Mouse (Mus musculus) limb, embryonic 13.5 days (tissue): ENCODE measurements around the gene Usp53. TPM values are rescaled to one million over a fixed set of nuclear protein-coding genes. Genes with fewer than 3 reads are reported as not detected.
A peak's percentile ranks its signal among the peaks of the same experiment; 100 is the strongest.
"Not testable (repeated sequence)": the region's sequence is repeated elsewhere in the genome, so short reads cannot be mapped to it uniquely, and the experiment has no call there.

Experiments used
- ATAC-seq: fragments of 200-750 bp; cut with Nextera tagmentation; 2 replicates; pipeline ENCODE4 v1.8.0; 2017; ENCODE audit warnings: low read depth, moderate number of reproducible peaks, moderate TSS enrichment; ENCODE audit not compliant: low FRiP score
- H3K27ac ChIP-seq: fragments of 300-500 bp; sonication (generic); 2 replicates; pipeline ENCODE4 v1.5.1; 2015; ENCODE audit warnings: inconsistent platforms, mild to moderate bottlenecking, moderate library complexity
- H3K27me3 ChIP-seq: fragments of 300-500 bp; sonication (generic); 2 replicates; pipeline ENCODE4 v1.6.1; 2015; ENCODE audit warnings: mild to moderate bottlenecking, inconsistent platforms
- H3K36me3 ChIP-seq: fragments of 300-500 bp; sonication (generic); 2 replicates; pipeline ENCODE4 v1.6.1; 2015; ENCODE audit warnings: inconsistent platforms, mild to moderate bottlenecking, moderate library complexity
- H3K4me1 ChIP-seq: fragments of 300-500 bp; sonication (generic); 2 replicates; pipeline ENCODE4 v1.6.1; 2015; ENCODE audit warnings: inconsistent platforms
- H3K4me2 ChIP-seq: fragments of 300-500 bp; sonication (generic); replicated peaks from 2 replicates; pipeline ENCODE4 v1.6.1; 2015; ENCODE audit warnings: inconsistent platforms, mild to moderate bottlenecking, moderate library complexity
- H3K4me3 ChIP-seq: fragments of 300-500 bp; sonication (generic); 2 replicates; pipeline ENCODE4 v1.5.1; 2015; ENCODE audit warnings: moderate library complexity, mild to moderate bottlenecking, inconsistent platforms
- H3K9ac ChIP-seq: fragments of 300-500 bp; sonication (generic); 2 replicates; pipeline ENCODE4 v1.6.1; 2015; ENCODE audit warnings: mild to moderate bottlenecking, inconsistent platforms
- H3K9me3 ChIP-seq: fragments of 300-500 bp; sonication (generic); 2 replicates; pipeline ENCODE4 v1.6.1; 2016; ENCODE audit warnings: inconsistent platforms
- WGBS: fragments of 180-500 bp; shearing (Covaris S2); methylation state at CpG from one replicate; pipeline ENCODE4 v1.1.7; 2015; 5-methylcytosine and 5-hydroxymethylcytosine counted together
- polyA plus RNA-seq: library from polyadenylated mRNA; unstranded; fragments of >200 nt; fragmentation: Nextera tagmentation; extraction: Ambion mirVana; gene quantifications from 2 replicates; pipeline ENCODE4 v1.2.1, GENCODE M21; 2015

Usp53 gene
- polyA plus RNA-seq, 1 experiment from 2014 or later = 6.7 TPM

DNA sequence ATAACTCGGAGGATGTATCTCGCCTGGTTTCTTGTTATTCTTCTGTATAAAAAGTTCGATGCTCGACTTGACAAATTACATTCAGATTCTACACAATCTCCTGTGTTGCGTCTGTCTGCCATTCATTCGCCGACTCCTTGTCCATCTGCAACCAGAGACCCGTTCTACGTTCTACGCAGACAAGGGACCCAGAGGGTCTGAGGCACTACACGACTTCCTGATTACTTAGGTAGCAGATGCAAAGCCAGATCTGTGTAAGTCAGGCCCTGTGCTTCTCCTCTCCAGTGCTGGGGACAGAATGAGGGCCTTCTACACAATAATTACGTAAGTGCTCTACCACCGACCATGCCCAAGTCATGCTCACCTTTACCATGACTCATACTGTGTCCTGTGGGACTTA is 47.1 kb downstream of the Usp53 start:
- H3K4me3 ChIP-seq, H3K9me3 ChIP-seq, H3K27me3 ChIP-seq, H3K4me1 ChIP-seq, H3K4me2 ChIP-seq, H3K27ac ChIP-seq, H3K9ac ChIP-seq, ATAC-seq: not testable (repeated sequence)
- H3K36me3 ChIP-seq = peaks cover 16% of the 10 kb centered on the region
- 87% methylated on average over 13 of the region's 13 CpGs for WGBS

DNA sequence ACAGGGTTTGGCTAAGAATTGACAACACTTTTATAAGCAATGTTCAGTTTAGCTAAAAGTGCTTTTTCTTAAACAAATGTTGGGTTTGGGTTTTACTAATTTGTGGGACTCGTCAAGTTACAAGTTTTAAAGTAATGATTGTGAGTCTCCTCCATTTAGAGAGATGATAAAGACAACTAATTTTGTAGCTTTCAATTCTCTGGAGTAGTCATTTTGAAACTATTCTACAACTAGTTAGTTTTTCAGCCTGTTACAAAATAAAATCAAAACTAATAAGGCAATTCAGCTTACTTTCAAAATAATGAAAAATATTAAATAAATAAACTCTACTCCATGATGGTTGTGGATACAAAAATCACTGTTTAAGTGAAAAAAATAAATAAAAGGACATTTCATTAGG is 51.8 kb downstream of the Usp53 start:
- WGBS = 94% methylated on average over 1 of the region's 1 CpGs
- H3K4me3 ChIP-seq = no peak overlapping the region
- peaks cover 18% of the 10 kb centered on the region for H3K36me3 ChIP-seq
- ATAC-seq = no peak
- no peak overlapping the region for H3K9ac ChIP-seq
- no peak overlapping the region for H3K27ac ChIP-seq
- H3K9me3 ChIP-seq = no peaks in the 10 kb centered on the region
- H3K4me2 ChIP-seq = no peak overlapping the region
- no peaks in the 10 kb centered on the region for H3K27me3 ChIP-seq
- no peaks in the 10 kb centered on the region for H3K4me1 ChIP-seq

DNA sequence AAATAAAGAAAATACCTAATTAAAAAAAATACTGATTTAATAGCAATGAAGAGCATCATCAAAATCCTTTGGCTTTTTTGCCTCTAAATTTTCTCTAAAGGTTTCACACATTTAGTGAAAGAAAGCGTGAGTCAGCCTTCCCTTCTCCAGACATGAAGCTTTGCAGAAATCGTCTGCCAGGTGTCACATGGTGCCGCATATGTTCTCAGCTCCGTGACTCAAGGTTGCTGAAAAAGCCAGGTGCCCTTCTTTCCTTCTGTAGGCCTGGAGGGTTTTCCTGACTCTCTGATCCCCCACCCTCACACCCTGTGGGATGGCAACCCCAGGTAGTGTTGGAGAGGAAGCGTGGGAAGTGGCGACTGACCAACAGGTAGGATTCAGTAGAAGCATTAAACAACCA is 54.6 kb downstream of the Usp53 start:
- H3K4me2 ChIP-seq = no peak overlapping the region
- no peak overlapping the region for H3K4me3 ChIP-seq
- WGBS = 86% methylated on average over 6 of the region's 6 CpGs
- peaks cover 26% of the 10 kb centered on the region for H3K36me3 ChIP-seq
- ATAC-seq = no peak
- no peak overlapping the region for H3K27ac ChIP-seq
- no peaks in the 10 kb centered on the region for H3K9me3 ChIP-seq
- H3K4me1 ChIP-seq = peaks cover 12% of the 10 kb centered on the region
- H3K9ac ChIP-seq = no peak overlapping the region
- no peaks in the 10 kb centered on the region for H3K27me3 ChIP-seq

DNA sequence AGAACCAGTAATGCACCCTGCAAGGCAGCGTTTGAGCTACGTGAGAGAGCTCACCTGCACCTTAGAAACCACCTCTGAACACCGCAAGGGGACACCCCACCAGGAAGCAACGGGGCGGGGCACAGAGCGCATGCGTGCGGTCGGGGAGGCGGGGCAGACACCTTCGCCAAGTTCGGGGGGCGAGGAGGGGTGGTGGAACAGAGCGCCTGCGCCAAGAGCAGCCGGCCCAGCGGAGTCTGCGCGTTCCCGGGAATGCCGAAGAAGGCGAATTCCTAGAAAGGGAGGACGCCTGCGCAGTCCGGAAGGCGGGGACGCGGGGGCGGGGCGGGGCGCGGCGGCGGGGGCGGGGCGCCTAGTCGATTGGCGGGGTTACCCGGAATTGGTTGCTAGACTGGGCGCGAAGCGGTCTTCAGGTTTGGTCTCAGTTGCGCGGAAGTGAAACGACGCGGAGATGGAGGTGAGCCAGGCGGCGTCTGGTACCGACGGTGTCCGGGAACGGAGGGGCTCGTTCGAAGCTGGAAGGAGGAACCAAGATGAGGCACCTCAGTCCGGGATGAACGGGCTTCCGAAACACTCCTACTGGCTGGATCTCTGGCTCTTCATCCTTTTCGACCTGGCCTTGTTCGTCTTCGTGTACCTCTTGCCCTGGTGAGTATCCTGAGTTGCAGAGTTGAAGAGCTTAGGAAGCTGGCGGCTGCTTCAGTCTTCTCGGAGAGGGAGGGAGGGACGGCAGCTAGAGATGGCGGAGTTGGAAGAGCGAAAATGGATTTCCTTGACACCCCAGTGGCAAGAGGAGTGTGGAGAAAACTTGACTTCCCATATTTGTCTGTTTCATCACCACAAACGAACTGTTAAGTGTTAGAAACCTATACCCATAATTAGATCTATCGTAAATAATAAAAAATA is 60.0 kb downstream of the Usp53 start, which contains the start of gene 1810037I17Rik:
Gene 1810037I17Rik (plus strand): TSS at position 195 of the 906 bp plus-strand sequence.
- Histone ChIP-seq H3K4me2 (peak within 1 kb of the TSS; percentile 72), H3K27ac (peak within 1 kb of the TSS; percentile 77), H3K36me3 (peaks cover 15% of the 10 kb centered on the region; the same call in 1 of the 2 replicates), H3K4me3 (peak within 1 kb of the TSS; percentile 60), H3K9me3 (no peaks in the 10 kb centered on the region), H3K9ac (peak within 1 kb of the TSS; percentile 74), H3K27me3 (no peaks in the 10 kb centered on the region), H3K4me1 (peaks cover 12% of the 10 kb centered on the region)
- ATAC-seq = peak; percentile 99
- WGBS = under 1% methylated on average over 68 of the region's 68 CpGs

DNA sequence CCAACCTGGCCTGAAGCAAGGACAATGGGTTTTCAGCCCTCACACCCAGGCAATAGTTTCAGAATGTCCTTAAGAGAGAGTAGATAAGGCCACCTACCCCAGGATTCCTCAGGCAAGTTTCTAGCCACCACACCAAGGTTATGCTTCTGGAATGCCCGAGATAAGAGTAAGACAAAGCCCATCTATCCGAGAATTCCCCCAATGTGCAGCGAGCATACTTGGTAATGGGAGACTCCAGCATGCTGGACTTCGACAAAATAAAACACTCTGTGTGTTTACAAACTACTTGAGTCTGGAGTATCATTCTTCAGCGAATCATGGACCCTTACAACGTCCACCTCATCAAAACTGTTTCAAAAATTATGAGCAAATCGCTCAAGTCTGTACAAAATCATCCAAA is 61.2 kb downstream of the Usp53 start:
- Histone ChIP-seq H3K9me3 (no peaks in the 10 kb centered on the region), H3K4me1 (peaks cover 12% of the 10 kb centered on the region), H3K36me3 (peaks cover 15% of the 10 kb centered on the region; the same call in 1 of the 2 replicates), H3K27me3 (no peaks in the 10 kb centered on the region), H3K4me3 (peak overlapping the region; percentile 60; the same call in 1 of the 2 replicates), H3K27ac (no peak overlapping the region), H3K9ac (no peak overlapping the region), H3K4me2 (peak overlapping the region; percentile 64)
- ATAC-seq = no peak
- 77% methylated on average over 7 of the region's 7 CpGs for WGBS

DNA sequence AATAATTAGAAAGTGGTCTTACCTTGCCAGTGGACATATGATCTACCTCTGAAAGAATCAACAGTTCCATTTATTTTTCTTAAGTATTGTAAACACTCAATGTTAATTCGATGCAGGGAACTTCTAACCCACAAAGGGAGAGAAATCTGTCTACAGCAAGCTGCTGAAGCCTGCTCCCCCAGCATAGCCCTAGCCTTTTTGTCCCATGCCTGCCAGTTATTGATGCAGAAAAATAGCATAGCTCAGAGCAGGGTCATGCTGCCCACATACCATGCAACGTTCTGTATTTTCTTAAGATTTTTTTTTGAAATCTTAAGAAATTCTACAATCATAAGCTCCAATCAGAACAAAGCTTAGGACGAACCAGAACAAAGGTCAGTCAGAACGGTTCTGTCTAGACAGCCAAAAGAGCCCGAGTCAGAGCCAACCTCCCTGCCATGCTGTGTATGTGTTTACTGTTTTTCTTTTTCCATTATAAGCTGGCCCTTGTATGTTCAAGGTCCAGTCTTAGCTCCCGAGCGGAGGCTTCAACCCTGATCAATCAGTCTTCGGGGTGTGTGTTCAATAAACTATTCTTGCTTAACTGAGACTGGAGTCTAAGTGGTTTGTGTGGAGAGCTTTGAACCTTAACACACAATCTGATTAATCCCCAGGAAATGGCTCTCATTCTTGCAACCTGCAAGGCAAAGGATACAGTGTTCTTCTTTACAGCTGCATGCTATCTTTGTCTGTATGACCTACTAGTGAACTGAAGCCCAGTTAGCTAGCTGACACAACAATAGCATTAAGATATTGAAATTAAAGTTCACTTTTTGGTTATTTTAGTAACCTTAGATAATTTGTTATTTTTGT is 62.4 kb downstream of the Usp53 start:
- Histone ChIP-seq H3K27me3 (no peaks in the 10 kb centered on the region), H3K9me3 (no peaks in the 10 kb centered on the region), H3K4me1 (peaks cover 12% of the 10 kb centered on the region), H3K4me2 (no peak overlapping the region), H3K9ac (no peak overlapping the region), H3K27ac (no peak overlapping the region), H3K4me3 (no peak overlapping the region), H3K36me3 (peaks cover 8% of the 10 kb centered on the region; the same call in 1 of the 2 replicates)
- no peak for ATAC-seq
- 91% methylated on average over 8 of the region's 8 CpGs for WGBS

DNA sequence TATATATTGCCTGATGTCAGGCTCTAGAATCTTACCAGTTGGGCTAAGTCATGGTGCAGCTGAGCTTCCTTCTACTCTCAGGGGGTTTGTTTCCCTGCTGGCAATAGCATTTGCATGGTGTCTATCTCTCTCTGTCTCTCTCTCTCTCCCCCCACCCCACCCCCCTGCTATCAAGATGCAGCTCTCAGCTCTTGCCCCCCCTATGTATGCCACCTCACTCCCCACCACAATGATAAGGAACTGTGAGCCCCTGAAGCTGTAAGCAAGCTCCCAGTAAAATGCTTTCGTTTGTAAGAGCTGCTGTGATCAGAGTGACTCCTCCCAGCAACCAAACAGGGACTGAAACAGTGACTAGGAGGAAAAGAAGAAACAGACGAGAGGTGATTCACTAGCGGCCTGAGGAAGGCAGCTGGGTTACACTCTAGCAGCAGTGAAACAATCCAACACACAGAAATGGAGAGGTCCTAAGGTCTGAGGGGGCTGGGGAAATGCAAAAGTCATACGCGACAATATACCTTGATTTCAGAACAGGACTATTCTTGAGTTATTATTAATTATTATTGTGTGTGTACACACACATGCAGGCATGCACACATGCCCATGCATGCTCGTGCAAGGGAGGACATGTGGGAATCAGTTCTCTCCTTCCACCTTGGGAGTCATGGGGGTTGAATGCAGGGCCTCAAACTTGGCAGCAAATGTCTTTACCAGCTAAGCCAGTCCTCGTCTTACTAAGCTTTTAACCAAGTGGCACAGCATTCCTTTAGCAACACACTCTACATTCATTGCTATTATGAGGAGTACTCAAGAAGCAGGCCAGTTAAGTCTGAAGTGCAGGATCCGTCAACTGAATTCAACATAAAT is 63.5 kb downstream of the Usp53 start:
- ATAC-seq = no peak
- WGBS = 63% methylated on average over 8 of the region's 8 CpGs
- H3K27me3 ChIP-seq = no peaks in the 10 kb centered on the region
- H3K9me3 ChIP-seq = no peaks in the 10 kb centered on the region
- peaks cover 4% of the 10 kb centered on the region for H3K4me1 ChIP-seq
- no peak overlapping the region for H3K27ac ChIP-seq
- H3K36me3 ChIP-seq = no peaks in the 10 kb centered on the region
- H3K4me2 ChIP-seq = no peak overlapping the region
- H3K4me3 ChIP-seq = no peak overlapping the region
- no peak overlapping the region for H3K9ac ChIP-seq

DNA sequence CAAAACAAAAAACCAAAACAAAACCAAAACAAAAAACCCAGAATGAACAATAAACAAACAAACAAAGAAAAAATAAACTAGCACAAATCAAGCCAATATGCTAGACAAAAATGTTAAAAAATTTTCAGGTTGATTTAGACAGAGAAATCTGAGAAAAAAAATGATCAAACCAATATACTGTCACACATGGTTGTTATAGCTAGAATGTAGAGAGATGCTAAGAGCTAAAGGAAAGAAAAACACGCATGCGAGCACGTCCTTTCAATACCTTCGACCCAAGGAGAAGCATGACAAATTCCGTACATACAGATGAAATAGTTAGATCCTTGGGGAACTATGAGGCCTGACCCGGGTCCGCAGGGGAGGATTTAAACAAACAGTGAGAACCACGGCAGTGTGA is 65.0 kb downstream of the Usp53 start, which contains the start of gene Gm10959:
Gene Gm10959 (minus strand): TSS at position 101 of the 400 bp plus-strand sequence.
- 85% methylated on average over 8 of the region's 8 CpGs for WGBS
- Histone ChIP-seq H3K9me3 (no peaks in the 10 kb centered on the region), H3K36me3 (no peaks in the 10 kb centered on the region), H3K27me3 (no peaks in the 10 kb centered on the region), H3K4me2 (no peak within 1 kb of the TSS), H3K9ac (no peak within 1 kb of the TSS), H3K4me3 (no peak within 1 kb of the TSS), H3K27ac (no peak within 1 kb of the TSS), H3K4me1 (no peaks in the 10 kb centered on the region)
- no peak for ATAC-seq

DNA sequence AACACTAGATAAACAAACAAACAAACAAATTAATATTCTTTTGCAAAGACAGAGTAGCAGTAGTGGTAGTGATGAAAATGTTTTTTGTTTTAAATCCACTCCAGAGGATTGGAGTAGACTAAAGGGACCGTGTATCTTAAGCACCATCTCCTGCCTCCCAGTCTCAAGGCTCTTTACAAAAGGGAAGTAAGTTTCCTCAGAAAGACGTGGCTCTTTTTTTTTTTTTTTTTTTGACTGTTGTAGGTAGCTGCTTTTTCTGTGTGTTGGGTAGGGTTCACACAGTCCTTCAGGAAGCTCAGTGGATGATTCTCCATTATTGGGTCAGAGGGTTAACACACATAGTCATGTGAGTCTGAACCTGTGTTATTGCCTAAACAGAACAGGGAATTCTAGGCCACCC is 65.6 kb downstream of the Usp53 start:
- Histone ChIP-seq H3K36me3 (no peaks in the 10 kb centered on the region), H3K27ac (no peak overlapping the region), H3K4me1 (no peaks in the 10 kb centered on the region), H3K9ac (no peak overlapping the region), H3K9me3 (no peaks in the 10 kb centered on the region), H3K4me3 (no peak overlapping the region), H3K27me3 (no peaks in the 10 kb centered on the region), H3K4me2 (no peak overlapping the region)
- WGBS = 81% methylated on average over 2 of the region's 2 CpGs
- no peak for ATAC-seq

DNA sequence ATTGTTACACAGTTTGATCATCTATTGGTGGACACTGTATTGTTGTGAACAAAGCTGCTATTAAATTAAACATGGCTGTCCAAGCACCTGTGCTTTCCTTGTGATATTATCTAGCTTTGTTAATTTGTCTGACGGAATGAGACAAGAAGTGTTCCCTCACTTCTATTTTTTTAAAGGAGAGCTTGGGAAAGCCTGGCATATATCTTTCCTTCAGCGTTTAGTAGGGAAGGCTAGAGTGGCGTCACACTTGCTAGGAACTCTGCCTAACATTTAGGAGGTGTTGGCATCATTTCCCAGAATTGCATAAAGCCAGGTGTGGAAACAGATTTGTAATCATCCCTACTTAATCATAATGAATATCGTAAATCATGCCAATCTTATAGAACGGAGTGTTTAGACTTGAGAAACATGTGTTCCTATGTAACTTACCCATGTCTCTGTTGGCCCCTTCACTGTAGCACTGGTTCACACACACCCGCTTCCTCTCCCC is 68.1 kb downstream of the Usp53 start:
- WGBS = 80% methylated on average over 6 of the region's 6 CpGs
- Histone ChIP-seq H3K4me3 (no peak overlapping the region), H3K4me2 (no peak overlapping the region), H3K27me3 (no peaks in the 10 kb centered on the region), H3K36me3 (no peaks in the 10 kb centered on the region), H3K27ac (no peak overlapping the region), H3K9ac (no peak overlapping the region), H3K4me1 (no peaks in the 10 kb centered on the region), H3K9me3 (no peaks in the 10 kb centered on the region)
- ATAC-seq = no peak

DNA sequence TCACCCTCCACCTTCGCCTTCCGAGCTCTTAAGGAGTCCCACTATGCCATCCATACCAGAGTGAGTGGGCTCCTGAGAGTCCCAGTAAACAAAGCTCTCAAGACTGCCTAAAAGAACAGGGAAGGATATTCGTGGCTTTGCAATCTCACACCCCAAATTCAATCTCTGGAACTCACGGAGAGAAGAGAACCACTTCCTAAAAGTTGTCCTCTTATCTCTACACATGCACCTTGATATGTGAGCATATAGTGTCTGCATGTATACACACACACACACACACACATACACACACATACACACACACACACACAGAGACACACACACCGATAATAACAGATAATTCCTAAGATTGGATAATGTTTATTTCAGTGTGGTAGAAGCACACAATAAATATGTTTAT is 68.8 kb downstream of the Usp53 start:
- no peak for ATAC-seq
- Histone ChIP-seq H3K4me3 (no peak overlapping the region), H3K4me2 (no peak overlapping the region), H3K36me3 (no peaks in the 10 kb centered on the region), H3K9me3 (no peaks in the 10 kb centered on the region), H3K9ac (no peak overlapping the region), H3K4me1 (no peaks in the 10 kb centered on the region), H3K27me3 (no peaks in the 10 kb centered on the region), H3K27ac (no peak overlapping the region)
- 83% methylated on average over 5 of the region's 5 CpGs for WGBS
